Mouse (Mus musculus): ENCODE measurements around the gene Nell2.

The Nell2 gene

DNA sequence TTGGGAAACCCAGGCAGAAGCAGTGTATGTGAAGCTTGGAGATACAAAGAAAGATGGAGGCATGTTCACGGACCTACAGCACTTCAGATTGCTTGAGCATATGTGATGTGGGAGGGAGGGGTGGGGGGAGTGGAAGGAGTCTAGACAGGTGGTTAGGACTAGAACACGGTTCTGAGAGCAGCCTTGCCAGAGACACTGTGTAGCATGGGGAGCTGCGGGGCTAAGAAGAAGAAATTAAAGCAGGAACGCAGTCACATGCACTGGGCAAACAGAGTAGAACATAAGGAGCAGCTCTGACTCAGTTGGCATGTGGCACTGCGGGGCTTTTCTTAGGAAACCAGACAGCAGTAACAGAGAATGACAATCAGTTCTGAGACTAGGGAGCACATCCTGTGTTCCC, 40.4 kb downstream of the Nell2 start:
- in situ Hi-C loops (cut with MboI; ENCODE audit: low pct_unique_long_range_greater_than_20kb in 1 of 2, low sequenced_read_pairs in 2 of 2, unreplicated experiment in 1 of 2) = no loop called here

DNA sequence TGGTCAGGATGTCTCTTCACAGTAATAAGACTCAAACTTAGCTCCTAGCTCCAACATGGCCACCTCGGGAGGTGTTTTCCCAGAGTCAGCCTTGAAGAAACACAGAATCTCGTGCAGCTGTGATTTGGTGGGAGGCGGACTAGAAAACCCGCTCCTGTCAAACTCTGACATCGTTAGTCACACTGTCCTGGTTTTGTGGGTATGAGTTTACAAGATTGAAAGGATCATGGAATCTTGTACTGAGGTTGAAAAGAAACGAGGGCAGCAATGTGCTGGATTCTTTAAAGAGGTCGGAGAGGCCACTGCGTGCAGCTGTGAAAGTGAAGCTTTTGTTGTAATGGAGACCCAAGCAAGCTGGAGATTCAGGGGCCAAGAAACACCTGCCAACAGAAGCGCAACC, 46.4 kb downstream of the Nell2 start:
- in situ Hi-C loops (cut with MboI; ENCODE audit: low pct_unique_long_range_greater_than_20kb in 1 of 2, low sequenced_read_pairs in 2 of 2, unreplicated experiment in 1 of 2) = no loop called here

DNA sequence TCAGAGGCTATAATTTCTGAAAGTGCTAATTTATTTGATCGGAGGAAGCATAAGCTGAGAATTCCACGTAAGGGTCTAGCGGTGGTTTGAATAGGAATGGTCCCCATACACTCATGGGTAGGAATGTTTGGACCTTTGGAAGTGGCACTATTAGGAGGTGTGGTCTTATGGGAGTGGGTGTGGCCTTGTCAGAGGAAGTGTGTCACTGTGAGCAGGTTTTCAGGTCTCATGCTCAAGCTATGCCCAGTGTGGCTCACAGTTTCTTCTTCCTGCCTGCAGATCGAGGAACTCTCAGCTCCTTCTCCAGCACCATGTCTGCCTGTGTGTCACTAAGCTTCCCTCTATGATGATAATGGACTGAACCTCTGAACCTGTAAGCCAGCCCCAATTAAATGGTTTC, 46.8 kb downstream of the Nell2 start:
- in situ Hi-C loops (cut with MboI; ENCODE audit: low pct_unique_long_range_greater_than_20kb in 1 of 2, low sequenced_read_pairs in 2 of 2, unreplicated experiment in 1 of 2) = no loop called here

DNA sequence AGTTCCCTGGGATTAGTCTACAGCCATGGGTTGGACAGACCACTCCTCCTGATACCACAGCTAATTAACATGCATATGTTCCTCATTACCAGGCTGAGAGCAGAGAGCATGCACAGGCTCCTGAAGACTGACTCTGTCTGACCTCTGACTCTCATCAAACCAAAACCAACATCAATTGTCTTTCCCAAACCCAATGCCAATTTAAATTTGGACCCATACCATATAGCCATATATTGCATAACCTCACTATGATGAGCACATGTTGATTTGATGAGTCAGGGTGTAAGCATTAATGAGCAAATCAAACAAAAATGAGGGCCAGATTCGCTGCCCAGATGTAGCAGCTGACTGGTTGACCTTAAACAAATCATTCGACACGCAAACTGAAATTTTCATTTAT, 51.9 kb downstream of the Nell2 start:
- in situ Hi-C loops (cut with MboI; ENCODE audit: low pct_unique_long_range_greater_than_20kb in 1 of 2, low sequenced_read_pairs in 2 of 2, unreplicated experiment in 1 of 2) = no loop called here

DNA sequence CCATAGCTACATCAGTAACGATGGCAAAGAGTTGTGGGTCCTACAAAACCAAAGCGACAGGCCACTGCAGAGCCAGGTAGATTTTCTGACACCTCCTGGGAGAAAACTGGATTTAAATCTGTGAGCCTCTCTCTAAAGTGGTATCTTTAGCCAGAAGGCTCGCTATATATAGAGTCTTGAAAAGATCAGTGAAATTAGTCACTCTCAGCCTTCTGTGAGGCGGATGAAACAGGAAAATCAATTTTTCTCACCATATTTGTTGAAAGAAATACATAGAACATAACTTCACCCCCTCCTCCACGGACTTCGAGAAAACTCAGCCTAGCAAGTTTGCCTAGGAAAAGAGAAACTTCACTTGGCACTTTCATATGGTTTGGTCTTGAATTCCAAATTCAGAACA, 54.4 kb downstream of the Nell2 start:
- in situ Hi-C loops (cut with MboI; ENCODE audit: low pct_unique_long_range_greater_than_20kb in 1 of 2, low sequenced_read_pairs in 2 of 2, unreplicated experiment in 1 of 2) = no loop called here

DNA sequence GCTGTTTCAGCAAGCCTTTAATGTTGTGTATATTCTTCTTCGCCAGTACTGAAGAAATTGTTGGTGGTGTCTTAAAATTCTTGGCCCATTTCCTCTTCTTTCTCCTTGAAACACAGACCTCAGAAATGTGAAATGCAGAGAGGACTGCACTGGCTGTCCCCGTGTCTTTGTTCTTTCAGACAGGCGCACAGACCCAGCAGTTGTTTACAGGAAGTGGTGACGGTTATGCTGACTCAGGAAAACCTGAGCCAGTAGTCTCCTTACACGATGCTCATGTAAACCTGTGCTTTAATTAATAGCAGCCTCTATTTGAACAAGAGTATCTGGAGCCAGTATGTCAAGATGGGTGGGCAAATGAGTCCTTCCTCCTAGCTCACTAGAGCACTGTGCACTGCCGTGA, 61.2 kb downstream of the Nell2 start:
- in situ Hi-C loops (cut with MboI; ENCODE audit: low pct_unique_long_range_greater_than_20kb in 1 of 2, low sequenced_read_pairs in 2 of 2, unreplicated experiment in 1 of 2) = no loop called here

DNA sequence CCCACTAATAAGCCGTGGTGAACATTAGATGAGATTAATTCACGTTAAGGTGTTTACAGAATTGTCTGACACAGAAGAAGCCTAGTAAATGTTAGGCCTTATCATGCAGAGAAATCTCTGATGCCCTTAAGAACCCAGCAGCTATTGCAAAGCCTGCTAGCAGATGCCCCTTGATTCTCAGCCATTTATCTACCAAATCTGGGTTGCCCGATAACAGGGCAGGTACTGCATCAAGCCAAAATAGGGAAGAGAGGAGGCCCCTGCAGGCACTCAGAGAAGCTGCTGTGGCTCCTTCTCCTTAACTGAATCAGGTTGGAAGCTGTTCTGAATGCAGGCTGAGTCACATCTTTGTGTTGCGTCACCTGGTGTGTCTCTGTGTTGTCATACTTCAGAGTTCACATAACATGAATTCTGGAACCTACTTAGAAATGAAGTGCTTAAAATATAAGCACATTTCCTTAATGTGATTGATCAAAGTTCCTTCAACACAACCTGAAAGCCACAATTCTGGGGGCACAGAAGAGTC, 68.3 kb downstream of the Nell2 start:
- in situ Hi-C loops (cut with MboI; ENCODE audit: low pct_unique_long_range_greater_than_20kb in 1 of 2, low sequenced_read_pairs in 2 of 2, unreplicated experiment in 1 of 2) = no loop called here

DNA sequence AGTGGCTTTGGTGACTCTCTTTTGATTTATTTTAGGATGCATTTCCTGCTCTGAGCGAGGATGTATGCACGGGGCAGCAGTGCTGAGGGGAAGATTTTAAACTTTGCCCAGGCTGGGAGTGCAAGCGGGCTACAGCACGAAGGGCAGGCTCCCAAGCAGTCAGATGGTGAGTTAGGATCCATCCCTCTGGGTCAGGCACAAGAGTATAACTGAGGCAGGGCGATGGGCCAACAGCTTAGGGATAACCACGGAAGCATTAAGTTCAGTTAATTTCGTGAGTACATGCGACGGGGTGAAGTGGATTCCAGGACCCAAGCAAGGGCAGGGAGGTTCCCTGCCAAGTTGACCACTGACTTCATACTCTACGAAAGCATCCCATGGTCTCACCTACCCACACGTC, 83.8 kb downstream of the Nell2 start:
- in situ Hi-C loops (cut with MboI; ENCODE audit: low pct_unique_long_range_greater_than_20kb in 1 of 2, low sequenced_read_pairs in 2 of 2, unreplicated experiment in 1 of 2) = no loop called here

DNA sequence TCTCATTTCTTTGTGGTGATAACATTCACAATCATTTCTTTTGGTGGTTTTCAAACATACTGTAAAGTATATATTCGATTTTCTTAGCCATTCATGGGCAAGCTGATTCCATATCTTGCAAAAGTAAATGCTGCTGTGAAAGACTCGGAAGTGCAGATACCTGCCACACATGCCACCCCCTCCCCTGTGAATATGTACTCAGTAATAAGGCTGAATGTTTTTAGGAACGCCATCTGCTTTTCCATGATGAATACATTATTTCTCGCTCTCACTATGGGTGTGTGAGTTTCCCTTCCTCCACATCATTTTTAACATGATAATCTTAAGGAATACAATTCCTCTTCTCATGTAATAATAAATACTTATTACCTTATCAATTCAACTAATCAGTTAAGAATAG, 90.6 kb downstream of the Nell2 start:
- in situ Hi-C loops (cut with MboI; ENCODE audit: low pct_unique_long_range_greater_than_20kb in 1 of 2, low sequenced_read_pairs in 2 of 2, unreplicated experiment in 1 of 2) = no loop called here

DNA sequence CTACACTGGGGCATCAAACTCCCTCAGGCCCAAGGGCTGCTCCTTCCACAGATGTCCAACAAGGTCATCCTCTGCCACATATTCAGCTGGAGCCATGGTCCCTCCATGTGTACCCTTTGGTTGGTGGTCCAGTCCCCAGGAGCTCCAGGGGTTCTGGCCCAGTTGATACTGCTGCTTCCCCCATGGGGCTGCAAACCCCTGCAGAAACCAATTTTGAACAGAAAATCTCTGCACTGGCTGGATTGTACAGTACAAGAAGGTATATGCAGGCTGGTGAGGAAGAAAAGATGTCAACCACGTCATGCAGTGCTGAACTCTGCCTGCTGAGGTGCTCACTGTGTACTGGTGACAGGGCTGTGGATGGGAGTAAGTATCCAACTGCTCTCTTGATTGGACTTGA, 92.1 kb downstream of the Nell2 start:
- in situ Hi-C loops (cut with MboI; ENCODE audit: low pct_unique_long_range_greater_than_20kb in 1 of 2, low sequenced_read_pairs in 2 of 2, unreplicated experiment in 1 of 2) = no loop called here

DNA sequence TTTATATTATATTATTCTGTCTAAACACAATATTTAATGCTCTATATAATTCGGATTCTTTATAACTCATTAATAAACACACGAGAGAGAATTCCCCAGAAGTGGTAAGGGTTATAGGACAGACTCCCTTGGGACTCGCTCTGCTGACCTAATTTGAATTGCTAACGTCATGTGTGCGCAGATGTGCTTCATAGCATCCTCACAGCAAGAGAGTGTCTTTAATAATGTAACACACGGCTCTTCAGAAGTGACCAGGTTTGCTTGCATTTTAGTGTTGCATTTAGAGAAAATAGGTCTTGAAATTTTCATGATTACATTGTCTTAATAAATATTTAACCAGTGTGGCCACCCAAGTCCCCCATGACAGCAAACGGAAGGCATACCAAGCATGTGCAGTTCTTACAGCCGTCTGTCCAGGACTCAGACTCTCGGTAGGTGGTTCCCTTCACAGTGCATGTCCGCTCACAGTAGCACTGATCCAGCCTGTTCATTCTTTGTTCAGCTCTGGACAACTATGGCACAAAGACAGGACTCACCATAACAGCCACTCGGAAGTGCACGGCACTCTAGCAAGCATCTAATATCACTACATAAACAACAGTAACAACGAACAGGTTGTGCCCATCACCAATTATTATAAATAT, 97.1 kb downstream of the Nell2 start:
- in situ Hi-C loops (cut with MboI; ENCODE audit: low pct_unique_long_range_greater_than_20kb in 1 of 2, low sequenced_read_pairs in 2 of 2, unreplicated experiment in 1 of 2) = no loop called here

DNA sequence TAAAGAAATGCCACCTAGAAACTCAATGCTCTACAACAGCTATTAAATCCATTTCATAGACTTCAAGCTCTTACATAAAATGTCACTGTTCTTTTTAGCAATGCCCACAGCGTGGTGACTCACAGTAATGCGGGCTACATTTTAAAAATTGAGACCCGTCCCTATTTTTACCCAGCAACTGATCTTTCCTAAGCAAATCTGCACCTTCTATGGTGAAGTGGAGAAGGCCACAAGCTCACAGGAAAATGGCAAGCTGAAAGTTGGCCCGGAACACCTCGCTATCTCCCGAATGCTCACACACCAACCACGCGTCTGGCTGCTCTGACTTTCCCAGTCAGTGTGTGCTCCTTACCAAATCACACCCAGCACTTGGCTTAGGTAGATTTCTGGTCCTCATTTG, 98.4 kb downstream of the Nell2 start:
- in situ Hi-C loops (cut with MboI; ENCODE audit: low pct_unique_long_range_greater_than_20kb in 1 of 2, low sequenced_read_pairs in 2 of 2, unreplicated experiment in 1 of 2) = no loop called here

DNA sequence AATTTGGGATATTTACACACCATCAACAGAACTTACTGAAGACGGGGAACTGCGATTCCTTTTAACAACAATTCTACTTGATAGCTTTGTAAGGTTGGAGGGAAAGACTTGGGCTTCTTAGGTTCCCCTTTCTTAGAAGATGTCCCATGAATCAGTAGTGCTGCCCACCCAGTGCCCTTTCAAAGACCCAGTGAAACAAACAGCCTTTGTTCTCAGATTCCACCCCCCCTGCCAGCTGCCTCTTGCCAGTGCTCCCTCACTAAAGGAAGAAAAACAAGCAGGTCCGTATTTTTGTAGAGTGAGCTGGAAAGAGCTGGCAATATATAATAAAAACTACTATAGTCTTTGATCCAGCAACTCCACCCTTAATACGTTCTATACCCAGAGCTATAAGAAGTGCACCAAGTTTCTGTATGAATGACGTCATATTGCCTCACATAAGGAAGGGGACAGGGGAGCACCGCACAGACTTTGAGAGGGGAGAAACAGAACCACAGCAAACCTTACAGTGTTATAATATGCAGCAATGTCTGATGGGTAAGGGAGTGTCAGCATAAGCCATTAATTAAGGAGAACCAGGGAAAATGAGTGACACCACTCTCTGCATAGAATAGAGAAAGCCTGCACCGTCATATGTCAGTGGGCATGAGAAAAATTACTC, 100.2 kb downstream of the Nell2 start:
- in situ Hi-C loops (cut with MboI; ENCODE audit: low pct_unique_long_range_greater_than_20kb in 1 of 2, low sequenced_read_pairs in 2 of 2, unreplicated experiment in 1 of 2) = no loop called here

DNA sequence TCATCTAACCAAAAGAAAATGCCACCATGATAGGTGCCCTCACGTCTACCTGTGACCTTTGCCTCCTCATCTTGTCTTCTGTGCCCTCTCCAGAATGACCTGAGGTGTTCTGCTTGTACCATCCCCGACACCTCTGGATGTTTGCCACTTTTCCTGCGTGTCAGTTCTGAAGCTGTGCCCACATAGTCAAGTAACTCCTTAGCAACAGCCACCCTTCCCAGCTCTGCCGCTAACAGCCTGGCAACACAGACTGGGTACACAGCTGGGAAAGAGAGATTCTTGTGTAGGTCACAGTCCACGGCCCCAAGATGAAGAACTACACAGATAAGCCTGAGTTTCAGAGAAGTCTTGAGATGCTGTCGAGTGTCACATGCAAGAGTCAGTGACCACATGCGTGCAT, 103.3 kb downstream of the Nell2 start:
- in situ Hi-C loops (cut with MboI; ENCODE audit: low pct_unique_long_range_greater_than_20kb in 1 of 2, low sequenced_read_pairs in 2 of 2, unreplicated experiment in 1 of 2) = no loop called here

DNA sequence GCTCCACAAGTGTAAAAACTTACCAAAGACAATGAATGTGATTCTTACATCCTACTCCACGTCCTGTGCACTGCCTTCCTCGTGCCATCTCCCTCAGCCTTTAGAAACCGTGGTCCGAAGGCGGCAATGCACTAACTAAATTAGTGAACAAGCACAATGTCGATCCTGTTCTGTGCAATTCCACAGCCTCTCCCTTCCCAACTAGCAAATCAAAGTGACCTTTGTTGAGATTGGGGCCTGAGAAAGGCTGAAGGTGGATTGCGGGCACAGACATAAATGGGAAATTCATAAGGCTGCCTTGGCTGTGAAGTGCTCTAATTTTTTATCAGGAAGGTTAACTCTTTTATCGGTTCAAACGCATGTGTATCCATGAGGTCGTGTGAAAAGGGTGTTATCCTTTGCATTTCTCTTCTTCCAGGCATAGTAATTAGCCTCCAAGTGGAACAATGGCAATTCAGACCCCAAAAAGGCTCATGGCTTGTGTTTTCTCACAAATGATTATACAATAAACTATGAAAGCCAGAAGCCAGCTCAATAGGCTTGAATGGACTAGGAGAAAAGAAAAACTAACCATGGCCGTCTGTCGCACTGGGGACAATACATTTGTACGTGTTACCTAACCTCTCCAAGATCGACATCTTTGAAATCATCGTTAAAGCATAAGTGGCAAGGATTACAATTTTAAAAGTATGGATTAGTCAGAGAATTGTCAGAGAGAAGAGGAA, 106.0 kb downstream of the Nell2 start:
- in situ Hi-C loops (cut with MboI; ENCODE audit: low pct_unique_long_range_greater_than_20kb in 1 of 2, low sequenced_read_pairs in 2 of 2, unreplicated experiment in 1 of 2) = no loop called here

DNA sequence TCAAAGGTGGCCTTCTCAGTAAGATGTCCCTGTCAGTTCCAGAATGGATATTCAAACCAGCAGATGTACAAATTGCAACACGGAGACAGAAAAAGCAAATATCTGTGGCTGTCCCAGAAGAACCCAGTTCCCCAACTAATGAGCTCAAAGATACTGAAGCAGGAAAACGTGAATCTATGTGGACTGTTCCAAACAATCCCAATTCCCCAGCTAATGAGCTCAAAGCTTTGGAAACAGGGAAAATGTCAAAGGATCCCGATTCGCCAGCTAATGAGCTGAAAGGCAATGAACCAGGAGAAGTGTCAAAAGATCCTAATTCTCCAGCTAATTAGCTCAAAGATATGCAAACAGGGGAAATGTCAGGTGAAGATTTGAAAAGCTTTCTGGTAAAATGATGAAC, 109.7 kb downstream of the Nell2 start:
- in situ Hi-C loops (cut with MboI; ENCODE audit: low pct_unique_long_range_greater_than_20kb in 1 of 2, low sequenced_read_pairs in 2 of 2, unreplicated experiment in 1 of 2) = no loop called here

DNA sequence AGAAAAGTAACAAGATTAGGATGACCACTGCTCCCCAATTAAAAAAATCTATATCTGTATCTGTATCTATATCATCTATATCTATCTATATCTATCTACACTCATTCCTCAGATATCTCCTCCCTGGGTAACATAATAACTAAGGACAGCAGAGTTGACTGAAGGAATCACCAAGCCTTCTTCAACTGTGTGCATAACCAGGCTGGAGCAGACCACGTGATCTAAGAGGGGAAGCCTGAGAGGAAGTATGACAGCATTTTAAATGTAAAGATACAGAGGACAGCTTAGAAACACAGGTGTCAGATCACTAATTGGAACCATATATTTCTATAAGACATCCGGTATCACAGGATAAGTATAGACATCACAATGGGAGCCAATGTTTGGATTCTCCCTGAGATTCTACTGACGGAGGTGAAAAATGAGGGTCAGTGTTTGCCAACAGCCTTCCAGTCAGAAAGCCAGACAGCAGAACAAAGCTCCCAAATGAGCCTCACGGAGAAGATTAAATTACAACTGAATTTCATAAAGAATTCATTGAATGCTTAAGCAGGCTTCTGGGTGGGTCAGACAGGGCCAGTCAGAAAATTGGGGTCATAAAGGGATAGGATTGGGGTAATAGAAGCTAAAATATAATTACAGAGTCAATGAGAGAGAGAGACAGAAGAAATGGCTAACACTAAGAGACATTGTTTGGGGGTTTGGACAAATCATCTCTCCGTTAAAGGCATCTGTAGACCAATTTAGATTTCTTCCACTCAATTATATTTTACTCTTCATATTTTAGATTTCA, 116.2 kb downstream of the Nell2 start:
- in situ Hi-C loops (cut with MboI; ENCODE audit: low pct_unique_long_range_greater_than_20kb in 1 of 2, low sequenced_read_pairs in 2 of 2, unreplicated experiment in 1 of 2) = no loop called here

DNA sequence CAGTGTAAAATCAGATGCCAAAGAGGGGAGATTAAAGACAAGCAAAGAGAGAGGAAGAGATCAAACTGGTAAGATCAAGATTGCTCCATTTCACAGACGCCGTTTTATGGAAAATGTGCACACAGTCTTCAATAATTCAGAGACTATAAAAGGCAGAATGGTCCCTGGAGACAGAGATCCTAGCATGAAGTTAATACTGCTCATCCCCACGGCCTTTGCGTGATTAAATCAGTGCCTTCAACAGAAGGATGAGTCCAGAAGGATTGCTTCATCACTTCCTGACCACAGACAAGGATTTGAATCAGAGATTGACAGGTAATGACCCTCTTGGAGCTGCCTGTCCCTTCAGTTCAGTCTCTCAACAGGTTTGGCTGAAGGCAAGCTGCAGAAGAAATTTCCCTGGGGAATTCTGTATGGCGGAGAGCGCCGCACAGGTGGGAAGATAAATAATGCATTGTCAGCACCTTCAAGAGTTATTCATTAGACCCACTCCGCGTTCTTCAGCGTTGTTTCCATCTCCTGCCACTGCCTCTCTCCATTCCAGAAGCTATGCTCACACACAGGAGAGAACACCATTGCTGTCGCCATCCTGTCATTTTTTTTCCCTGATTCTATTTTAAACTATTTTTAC, 118.0 kb downstream of the Nell2 start:
- in situ Hi-C loops (cut with MboI; ENCODE audit: low pct_unique_long_range_greater_than_20kb in 1 of 2, low sequenced_read_pairs in 2 of 2, unreplicated experiment in 1 of 2) = no loop called here

DNA sequence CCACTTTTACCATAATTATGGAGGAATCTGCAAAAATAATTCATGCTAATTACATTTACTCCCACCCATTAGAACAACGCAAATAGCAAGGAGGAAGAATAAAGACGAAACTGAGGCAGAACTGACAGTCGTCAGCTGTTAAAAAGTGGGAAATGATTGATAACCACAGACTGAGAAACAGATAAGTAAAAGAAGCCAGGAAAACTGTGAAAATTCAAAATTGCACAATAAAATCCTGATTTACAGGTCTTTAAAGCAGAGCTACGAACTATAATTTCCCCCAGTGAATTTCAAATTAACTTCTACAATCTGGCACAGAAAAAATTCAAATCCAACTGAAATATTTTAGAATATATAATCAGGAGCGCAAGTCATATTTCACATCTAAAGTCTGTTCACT, 138.0 kb downstream of the Nell2 start:
- in situ Hi-C loops (cut with MboI; ENCODE audit: low pct_unique_long_range_greater_than_20kb in 1 of 2, low sequenced_read_pairs in 2 of 2, unreplicated experiment in 1 of 2) = no loop called here
